Mouse (Mus musculus) inflammation-experienced regulatory T-cells, adult 6 months (primary cell): ENCODE measurements around the gene Saysd1. TPM values are rescaled to one million over a fixed set of nuclear protein-coding genes. Genes with fewer than 3 reads are reported as not detected.
"Not testable (repeated sequence)": the region's sequence is repeated elsewhere in the genome, so short reads cannot be mapped to it uniquely, and the experiment has no call there.

ENCODE experiments used
- ATAC-seq: one replicate; pipeline ENCODE4 v1.8.0; 2017
- polyA plus RNA-seq, 3 experiments: library from polyadenylated mRNA; unstranded; fragments of 100-300 nt; shearing (Covaris generic); gene quantifications; one replicate each; pipeline ENCODE4 v1.2.1; 2017

Gene Saysd1
- polyA plus RNA-seq, 3 experiments from 2014 or later = 21.3 to 40.2 (median 21.6) TPM

GRCm38 (mm10) chr14:20032738-20033116 lies 105.6 kb downstream of the Saysd1 start:
- no peak for ATAC-seq

GRCm38 (mm10) chr14:20032016-20032737 lies 106.2 kb downstream of the Saysd1 start:
- ATAC-seq = no peak

- no peak for ATAC-seq
These were observed 108.7 kb downstream of the Saysd1 start for GRCm38 (mm10) chr14:20029606-20030005.

GRCm38 (mm10) chr14:20027475-20027874 lies 110.9 kb downstream of the Saysd1 start:
- not testable (repeated sequence) for ATAC-seq

Other genes starting within 250 kb of the Saysd1 start
- gene Gng2, start 160.9 kb downstream of the Saysd1 start, polyA plus RNA-seq = 100 to 1,000 TPM in 1 of 3 experiments, 10 to 100 TPM in 2; 56.4 to 107 (median 59.1) TPM
- 1 to 10 TPM; 4.2 to 7.5 (median 5.4) TPM for gene Kcnk5, start 43.3 kb upstream of the Saysd1 start, polyA plus RNA-seq
- not detected for gene Kcnk16, start 130.7 kb upstream of the Saysd1 start, polyA plus RNA-seq
- gene Nudt13, start 156.2 kb upstream of the Saysd1 start, polyA plus RNA-seq = 10 to 100 TPM; 16.1 to 34.0 (median 20.0) TPM
- gene Ecd, start 209.6 kb upstream of the Saysd1 start, polyA plus RNA-seq = 10 to 100 TPM; 58.1 to 73.3 (median 63.9) TPM
- gene Fam149b, start 209.6 kb upstream of the Saysd1 start, polyA plus RNA-seq = 10 to 100 TPM; 49.6 to 75.9 (median 55.1) TPM